Mouse (Mus musculus): ENCODE measurements around the gene Opn4.

The Opn4 gene

DNA sequence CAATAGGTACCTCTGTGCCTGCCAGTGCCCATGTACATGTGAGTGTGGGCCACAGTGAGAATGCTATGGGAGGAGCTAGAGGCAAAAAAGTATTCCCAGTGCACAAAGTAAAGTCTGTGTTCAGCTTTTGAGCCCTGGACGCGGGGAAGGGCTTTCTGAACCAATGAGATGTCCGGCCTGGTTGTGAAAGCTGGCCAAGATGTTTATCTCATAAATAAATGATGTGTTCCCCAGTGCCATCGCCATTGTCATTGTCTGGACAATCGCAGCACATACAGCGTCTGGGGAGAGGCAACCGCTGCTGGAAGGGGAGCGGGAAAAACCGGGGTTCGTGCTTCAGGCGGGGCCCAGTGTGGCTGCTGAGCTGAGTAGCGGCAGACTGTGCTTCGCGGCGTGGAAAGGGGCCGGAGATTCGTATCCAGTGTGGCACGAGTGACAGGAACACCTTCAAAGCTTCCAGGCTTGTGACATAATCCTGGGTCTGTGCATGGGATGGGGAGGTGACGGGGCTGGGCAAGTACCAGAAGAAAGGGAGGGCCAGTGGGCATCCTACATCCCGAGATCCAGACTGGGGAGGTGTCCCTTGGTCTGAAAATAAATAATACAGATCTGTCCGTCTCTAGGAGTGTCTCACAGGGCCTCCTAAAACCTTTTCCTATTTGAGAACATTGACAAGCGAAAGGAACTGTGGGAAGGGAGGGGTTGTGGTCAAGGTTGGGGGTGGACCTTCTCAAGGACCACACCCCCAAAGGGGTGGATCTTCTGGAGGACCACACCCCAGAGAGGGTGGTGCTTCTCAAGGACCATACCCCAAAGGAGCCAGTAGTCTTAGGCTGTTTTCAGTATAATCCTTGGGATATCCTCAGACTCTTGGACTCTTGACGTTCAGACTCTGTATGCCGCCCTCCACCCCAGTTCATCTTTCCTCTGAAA is 8.9 kb downstream of the Opn4 start:
- DNase-seq = no peak

GRCm38 (mm10) chr14:34590017-34590570 is 9.8 kb downstream of the Opn4 start:
- no peak for DNase-seq

DNA sequence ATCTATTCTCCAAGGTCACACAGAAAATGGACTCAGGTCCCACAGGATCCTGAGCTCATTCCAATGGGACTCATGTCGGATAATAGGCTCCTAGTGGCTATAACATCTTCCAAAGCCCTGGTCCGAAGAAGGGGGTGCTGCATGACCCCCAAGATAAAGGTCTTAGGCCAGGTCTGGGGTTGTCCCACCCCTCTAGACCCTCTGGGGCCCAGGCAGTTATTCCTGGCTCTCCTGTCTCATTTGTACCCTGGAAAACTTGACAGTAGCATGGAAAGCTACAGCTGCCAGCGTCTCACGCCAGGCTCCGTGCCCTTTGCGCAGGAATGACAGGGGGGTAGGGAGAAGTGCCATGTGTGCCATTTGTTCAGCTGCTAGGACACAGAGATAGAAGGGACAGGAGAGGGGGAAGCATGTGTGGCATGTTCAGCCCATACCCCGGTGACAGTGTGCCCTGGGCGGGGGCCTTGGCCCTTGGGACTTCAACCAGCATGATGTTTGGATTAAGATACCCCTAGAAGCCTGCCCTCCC is 10.7 kb downstream of the Opn4 start:
- no peak for DNase-seq

DNA sequence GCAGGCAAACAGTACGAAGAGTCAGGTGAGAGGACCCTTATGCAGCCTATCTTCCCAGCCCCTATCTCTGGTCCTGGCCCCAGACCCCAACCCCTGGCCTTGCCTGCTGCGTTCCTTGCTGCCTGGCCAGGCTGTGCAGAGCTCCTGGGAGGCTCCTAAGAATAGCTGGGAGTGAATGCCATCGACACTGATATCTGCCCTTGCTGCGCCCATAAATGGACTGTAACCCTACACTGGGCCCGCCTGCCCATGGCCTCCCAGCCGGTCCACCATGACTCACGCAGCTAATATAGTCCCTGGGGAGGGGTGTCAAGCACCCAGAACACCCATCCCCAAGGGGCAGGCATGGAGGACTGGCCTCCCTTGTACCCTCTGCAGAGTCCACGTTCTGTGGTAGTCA is 11.4 kb downstream of the Opn4 start, which contains the start of gene Ldb3:
Gene Ldb3, minus strand, starts transcription at position 185 of the 400 bp plus-strand sequence.
- DNase-seq = no peak

DNA sequence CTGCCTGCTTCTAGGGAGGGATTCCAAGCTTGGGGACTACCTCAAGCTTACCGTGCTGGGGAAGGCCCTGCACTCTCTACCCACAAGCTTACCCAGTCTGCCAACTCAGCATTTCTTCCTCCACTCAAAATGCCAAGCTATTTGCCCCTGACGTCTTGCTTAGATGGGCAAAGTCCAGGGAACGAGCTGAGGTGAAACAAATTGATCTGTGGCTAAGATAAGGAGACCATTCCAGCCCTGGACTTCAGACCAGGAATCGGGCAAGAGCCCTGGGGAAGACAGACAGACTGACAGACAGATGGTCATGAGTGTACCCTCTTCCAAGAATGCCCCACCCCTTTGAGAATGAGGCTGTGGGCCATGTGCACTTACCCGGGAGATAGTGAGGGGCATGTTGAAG is 11.9 kb downstream of the Opn4 start:
- peak; percentile 40 for DNase-seq

- no peak for DNase-seq
Measured at GRCm38 (mm10) chr14:34586871-34587270, 13.1 kb downstream of the Opn4 start.

- DNase-seq = peak; percentile 27
Measured at GRCm38 (mm10) chr14:34585358-34586105, 14.4 kb downstream of the Opn4 start.

- peak; percentile 66 for DNase-seq
Measured at GRCm38 (mm10) chr14:34582740-34583427, 17.1 kb downstream of the Opn4 start.

DNA sequence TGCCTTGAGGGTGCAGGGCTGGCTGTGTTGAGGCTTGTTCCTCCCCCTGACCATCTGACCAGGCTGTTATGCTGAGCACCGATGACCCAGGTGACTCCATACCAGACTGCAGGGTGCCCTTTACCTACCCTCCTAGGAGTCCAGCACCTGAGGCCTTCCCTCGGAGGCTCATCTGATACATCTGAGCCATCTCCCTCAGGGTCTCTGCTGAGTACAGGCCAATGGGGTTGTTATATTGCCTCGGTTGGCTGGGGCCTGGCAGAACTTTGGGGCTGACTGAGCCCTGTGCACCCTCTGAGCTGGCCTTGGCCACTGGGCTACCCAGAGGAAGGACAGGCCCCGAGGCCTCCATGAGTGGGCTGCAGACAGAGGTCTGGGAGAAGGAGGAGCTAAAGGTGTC is 23.1 kb downstream of the Opn4 start:
- DNase-seq = no peak

GRCm38 (mm10) chr14:34574068-34574467 is 25.9 kb downstream of the Opn4 start:
- DNase-seq = peak; percentile 33

DNA sequence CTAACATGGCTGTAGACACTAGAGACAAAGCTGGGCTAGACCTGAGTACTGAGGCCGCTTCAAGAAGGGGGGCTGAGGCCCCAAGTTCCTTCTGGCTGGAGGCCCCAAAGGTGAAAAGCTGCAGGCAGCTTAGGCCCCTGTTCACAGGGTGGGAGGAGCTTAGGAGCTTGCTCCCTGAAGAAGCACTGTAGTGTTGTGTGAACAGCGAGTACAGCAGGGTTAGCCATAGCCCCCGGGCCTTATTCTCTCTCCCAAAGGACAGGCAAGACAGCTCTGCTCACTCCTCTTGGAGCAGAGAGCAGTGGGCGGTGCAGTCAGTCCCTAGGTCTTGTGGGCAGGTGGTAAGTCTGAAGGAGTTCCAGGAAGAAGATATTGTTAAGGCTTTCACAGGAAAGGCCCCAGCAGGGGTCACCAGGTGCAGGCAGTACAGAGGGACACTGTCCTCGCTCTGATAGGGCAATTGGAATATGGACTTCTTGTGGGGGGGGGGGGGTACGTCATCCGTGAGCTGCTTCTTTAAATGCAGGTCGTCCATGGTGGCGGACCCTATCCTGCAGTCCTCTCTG is 26.5 kb downstream of the Opn4 start:
- DNase-seq = no peak

GRCm38 (mm10) chr14:34571610-34572387 is 28.1 kb downstream of the Opn4 start:
- no peak for DNase-seq

DNA sequence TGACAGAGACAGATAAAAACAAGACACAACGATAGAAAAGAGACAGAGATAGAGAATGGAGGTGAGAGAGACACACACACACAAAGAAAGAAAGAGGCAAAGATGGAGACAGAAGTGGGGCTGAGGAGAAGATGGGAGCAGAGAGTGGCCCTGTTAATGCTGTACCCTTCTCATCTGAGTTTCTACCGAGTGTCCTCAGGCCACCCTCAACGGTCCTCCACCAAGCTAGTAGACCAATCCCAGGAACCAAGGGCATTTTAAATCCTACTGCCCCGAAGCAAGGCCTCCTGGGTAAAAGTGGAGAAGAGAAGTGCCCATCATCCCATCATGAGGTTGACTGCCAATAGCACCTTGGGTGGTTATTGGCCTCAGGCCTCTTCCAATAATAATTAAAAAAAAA is 29.0 kb downstream of the Opn4 start:
- no peak for DNase-seq

- DNase-seq = peak; percentile 77
Measured at GRCm38 (mm10) chr14:34570294-34570693, 29.6 kb downstream of the Opn4 start.

GRCm38 (mm10) chr14:34569534-34570194 is 30.3 kb downstream of the Opn4 start:
- DNase-seq = no peak

DNA sequence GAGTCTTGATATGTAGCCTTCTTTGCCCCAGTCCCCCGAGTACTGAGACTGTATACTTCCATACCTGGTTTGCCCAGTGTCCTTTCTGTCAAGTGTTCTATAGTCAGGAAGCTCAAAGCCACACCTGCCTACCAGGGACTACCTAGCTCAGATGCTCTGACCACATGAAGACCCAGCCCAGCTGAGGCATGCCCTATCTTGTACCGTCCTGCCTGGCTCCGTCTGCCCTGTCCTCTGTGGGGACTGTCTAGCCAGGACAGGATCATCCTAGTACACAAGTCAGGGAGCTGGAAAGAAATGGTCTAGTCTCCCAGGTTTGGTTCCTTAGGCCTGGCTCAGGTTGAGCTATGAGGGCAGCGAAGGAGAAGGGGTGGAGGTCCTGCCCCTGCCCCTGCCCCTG is 31.3 kb downstream of the Opn4 start:
- no peak for DNase-seq

DNA sequence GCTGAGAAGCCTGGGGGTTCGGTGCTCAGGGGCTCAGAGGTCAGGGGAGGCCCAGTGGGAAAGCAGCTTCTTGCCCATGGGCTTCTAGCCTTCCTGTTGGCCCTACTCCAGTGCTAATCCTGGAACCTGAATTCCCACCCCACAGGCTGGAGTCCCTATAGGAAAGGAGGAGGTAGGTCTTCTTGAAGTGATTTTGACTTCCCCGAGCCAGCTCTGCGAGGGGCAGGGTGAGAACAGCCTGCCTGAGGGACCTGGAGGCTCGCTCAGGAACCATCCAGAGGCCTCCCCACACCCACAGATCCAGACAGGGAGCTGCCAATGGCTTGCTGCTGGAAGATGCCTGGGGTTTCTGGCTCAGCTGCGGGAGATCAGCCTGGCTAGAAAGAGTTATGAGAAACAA is 32.2 kb downstream of the Opn4 start:
- DNase-seq = no peak

DNA sequence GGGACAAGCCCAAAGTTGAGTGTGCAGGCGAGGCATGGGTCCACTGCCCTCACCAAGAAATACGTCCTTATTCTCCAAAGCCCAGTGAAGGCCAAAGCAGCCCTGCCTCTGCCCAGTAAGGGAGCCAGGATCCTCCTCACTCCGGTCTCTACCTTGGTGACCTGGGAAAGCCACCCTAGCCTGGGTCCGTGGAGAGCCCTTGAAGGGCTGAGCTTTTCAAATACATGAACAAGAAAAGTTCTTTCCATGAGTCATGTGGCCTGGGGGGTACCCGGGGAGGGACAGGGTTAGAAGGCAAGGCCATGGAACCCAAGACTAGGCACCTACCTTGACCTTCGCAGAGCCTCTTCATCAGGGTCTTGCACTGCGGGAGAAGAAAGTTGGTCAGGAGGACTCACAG is 33.4 kb downstream of the Opn4 start:
- no peak for DNase-seq

DNA sequence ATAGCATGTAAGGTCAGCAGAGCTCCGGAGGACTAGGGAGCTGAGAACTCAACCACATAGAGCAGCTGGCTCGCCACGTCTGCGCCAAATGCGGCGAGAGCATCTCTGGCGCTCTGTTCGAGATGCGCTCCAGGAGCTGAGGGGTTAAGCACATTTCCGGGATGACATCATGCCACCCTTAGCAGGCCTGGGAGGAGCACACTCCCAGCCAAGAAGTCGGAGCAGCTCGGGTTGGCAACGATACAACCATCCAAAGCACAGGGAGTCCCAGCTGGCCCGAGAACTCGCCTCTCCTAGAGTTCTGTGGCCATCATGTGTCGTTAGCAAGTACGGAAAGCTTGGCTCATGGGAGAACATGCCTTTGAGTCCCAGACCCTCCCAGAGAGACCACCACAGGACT is 34.2 kb downstream of the Opn4 start:
- no peak for DNase-seq

DNA sequence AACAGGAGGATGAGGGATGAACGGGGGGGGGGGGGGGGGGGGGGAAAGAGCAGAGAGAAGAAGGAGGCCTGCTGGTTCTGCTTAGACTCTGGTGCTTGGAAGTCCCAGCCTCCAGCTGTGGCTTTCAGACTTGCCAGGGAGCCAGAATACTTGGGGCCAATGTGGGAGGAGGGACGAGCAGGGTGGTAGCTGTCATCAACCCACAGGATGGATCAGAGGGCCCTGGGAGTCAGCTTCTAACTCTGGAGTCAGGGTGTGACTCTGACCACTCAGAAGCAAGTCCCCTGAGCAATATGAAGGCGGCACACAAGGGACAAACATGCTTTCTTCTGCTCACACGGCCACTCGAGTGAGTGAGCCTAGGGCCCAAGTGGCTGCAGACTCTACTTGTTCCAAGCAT is 35.3 kb downstream of the Opn4 start:
- no peak for DNase-seq

DNA sequence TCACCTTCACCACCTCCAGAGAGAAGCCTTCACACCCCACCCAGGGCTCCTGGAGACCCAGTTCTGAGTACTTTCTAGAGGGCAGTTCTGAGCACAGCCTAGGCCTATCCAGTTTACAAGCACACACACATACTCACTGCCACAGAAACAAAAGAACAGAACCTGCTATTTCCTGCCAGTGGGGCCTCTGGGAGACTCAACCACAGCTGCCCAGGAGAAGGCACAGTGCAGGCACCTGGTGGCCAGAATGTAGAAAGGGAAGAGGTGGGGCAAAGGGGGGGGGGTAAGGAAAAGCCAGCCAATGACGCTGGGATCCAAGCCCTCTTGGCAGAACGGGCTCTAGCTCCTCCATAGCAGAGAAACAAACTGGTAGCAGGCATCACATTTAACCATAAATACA is 37.5 kb downstream of the Opn4 start:
- no peak for DNase-seq
